9 mouse cellular contexts compared by ENCODE assay signal in the genomic region with DNA sequence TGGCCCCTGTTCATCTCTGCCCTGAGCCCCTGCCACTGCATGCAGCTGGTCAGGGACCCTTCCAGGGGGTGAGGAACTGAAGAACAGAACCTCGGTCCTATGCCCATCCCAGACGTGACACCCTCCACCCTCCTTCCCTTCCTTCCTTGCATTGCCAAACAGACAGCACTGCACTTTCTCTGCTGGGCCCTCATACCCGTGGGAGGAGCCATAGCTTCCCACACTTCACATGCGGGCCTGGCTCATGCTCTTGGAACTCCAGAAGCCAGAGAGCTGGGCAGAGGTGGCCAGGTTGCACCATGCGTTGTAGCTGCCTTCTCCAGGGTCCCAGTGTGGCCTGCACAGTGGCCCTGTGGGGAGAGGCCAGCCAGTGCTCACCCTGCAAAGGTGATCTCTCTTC.
A peak's percentile ranks its signal among the peaks of the same experiment; 100 is the strongest.
DNase-seq lines count a peak whose midpoint lies in the region; ATAC-seq and TF ChIP-seq lines count a peak whose summit lies in the region.
"Had no signal": no experiment of that assay in that cellular context is flagged by ENCODE, and none has a peak within 500 bp of the region (broad histone marks: within the 10 kb centered on the region; RNA-seq: fewer than 3 reads in every experiment).

No protein-coding gene starts in this region.

- H3K27me3 ChIP-seq in forebrain, postnatal 0 days (ENCODE audit: insufficient read depth, low read length) = no peaks in the 10 kb centered on the region
- H3K27me3 ChIP-seq in midbrain, embryonic 15.5 days (replicated peaks) = no peaks in the 10 kb centered on the region

- 46% methylated on average over 5 of the region's 5 CpGs for WGBS in forebrain, postnatal 0 days
- 64% methylated on average over 5 of the region's 5 CpGs for WGBS in midbrain, embryonic 15.5 days

- no peak overlapping the region for H3K4me2 ChIP-seq in forebrain, postnatal 0 days (ENCODE audit: low read depth)
- no peak overlapping the region for H3K4me2 ChIP-seq in midbrain, embryonic 15.5 days

- no peaks in the 10 kb centered on the region; the same call in 1 of the 2 replicates for H3K4me1 ChIP-seq in forebrain, postnatal 0 days (ENCODE audit: insufficient read depth)
- peaks cover 15% of the 10 kb centered on the region for H3K4me1 ChIP-seq in midbrain, embryonic 15.5 days

- intact Hi-C loops in left cerebral cortex, adult 2 months (cut with DNase I) = no loop called here
- intact Hi-C loops in left cerebral cortex, postnatal 4 days (cut with DNase I) = no loop called here

- H3K4me3 ChIP-seq in left cerebral cortex, adult 2 months = no peak overlapping the region
- no peak overlapping the region for H3K4me3 ChIP-seq in forebrain, postnatal 0 days (ENCODE audit: low read depth, low read length)
- H3K4me3 ChIP-seq in midbrain, embryonic 15.5 days = no peak overlapping the region

- no peak for TF ChIP-seq CTCF in left cerebral cortex, adult 2 months (IDR thresholded peaks at IDR 0.05)
- TF ChIP-seq CTCF in forebrain, postnatal 0 days (IDR thresholded peaks at IDR 0.05; ENCODE audit: low read depth) = no peak

- H3K9ac ChIP-seq in forebrain, postnatal 0 days = 0 out of 2 replicates have a peak overlapping the region, but pooled peaks have one; percentile 18
- H3K9ac ChIP-seq in midbrain, embryonic 15.5 days = no peak overlapping the region
- H3K9ac ChIP-seq: liver, embryonic 14.5 days had no signal

- peak; percentile 50 for DNase-seq in adrenal gland, postnatal 10 days
- DNase-seq in adrenal gland, adult 8-10 months = no peak
- DNase-seq in left cerebral cortex, adult 2 months (ENCODE audit: extremely low spot score in 1 of 2, low spot score in 2 of 2) = no peak
- no peak for DNase-seq in left cerebral cortex, postnatal 4 days
- no peak for DNase-seq in forebrain, postnatal 0 days
- no peak for DNase-seq in adipocyte (ENCODE audit: low spot score)
- no peak for DNase-seq in spleen, adult 12 weeks (ENCODE audit: low spot score)

- H3K27ac ChIP-seq in left cerebral cortex, adult 2 months = peak overlapping the region; percentile 77
- 0 out of 2 replicates have a peak overlapping the region, but pooled peaks have one; percentile 35 for H3K27ac ChIP-seq in forebrain, postnatal 0 days (ENCODE audit: low read depth, low read length)
- peak overlapping the region; percentile 8 for H3K27ac ChIP-seq in midbrain, embryonic 15.5 days
- H3K27ac ChIP-seq: liver, embryonic 14.5 days had no signal

- H3K36me3 ChIP-seq in forebrain, postnatal 0 days (ENCODE audit: insufficient read depth) = peaks cover 34% of the 10 kb centered on the region
- H3K36me3 ChIP-seq in midbrain, embryonic 15.5 days (replicated peaks) = 0 out of 2 replicates have a peak, but pooled peaks cover 19% of the 10 kb centered on the region

- no peak; the same call in 1 of the 2 replicates for ATAC-seq in forebrain, postnatal 0 days
- ATAC-seq in midbrain, embryonic 15.5 days (replicated peaks) = no peak; the same call in 1 of the 2 replicates

- H3K9me3 ChIP-seq in forebrain, postnatal 0 days (ENCODE audit: low read length) = no peaks in the 10 kb centered on the region
- H3K9me3 ChIP-seq in midbrain, embryonic 15.5 days = no peaks in the 10 kb centered on the region

Comparison
In these comparisons a context has a peak if more than half of its experiments do, and no peak if none do; other contexts are left out.
1. H3K27ac ChIP-seq: peak in every context shown above with its lines; median percentile 77 in left cerebral cortex, adult 2 months; 35 in forebrain, postnatal 0 days; 8 in midbrain, embryonic 15.5 days.